Mouse (Mus musculus) MEL (cell line): Measurements from ENCODE around the gene Ppp1r37. TPM values are rescaled to one million over a fixed set of nuclear protein-coding genes. Genes with fewer than 3 reads are reported as not detected.

Experiments
- DNase-seq: peaks from one replicate; pipeline ENCODE4 v3.0.0; 2011; ENCODE audit warnings: low read depth, low spot score
- H3K27ac ChIP-seq: 2 replicates; pipeline ENCODE4 v1.5.1; 2012; ENCODE audit warnings: low read depth, mild to moderate bottlenecking, control low read depth, low read length, moderate library complexity; ENCODE audit not compliant: control insufficient read depth
- H3K27me3 ChIP-seq, 2 experiments: fragments of 150-350 bp in 1 of 2; sonication (generic) in 1 of 2; 2 replicates each; pipeline ENCODE4 v1.6.1; 2012; ENCODE audit warnings: low read length in 2 of 2, mild to moderate bottlenecking in 2 of 2, improper control_type of control experiment in 1 of 2, moderate library complexity in 1 of 2; ENCODE audit not compliant: insufficient read depth in 2 of 2, control insufficient read depth in 1 of 2
- H3K36me3 ChIP-seq, 2 experiments: 2 replicates each; pipeline ENCODE4 v1.6.1; 2012 to 2014; ENCODE audit warnings: low read length in 2 of 2, improper control_type of control experiment in 1 of 2, inconsistent platforms in 1 of 2, mild to moderate bottlenecking in 1 of 2; ENCODE audit not compliant: insufficient read depth in 2 of 2, control insufficient read depth in 1 of 2
- H3K4me1 ChIP-seq, 2 experiments: fragments of 150-350 bp in 1 of 2; sonication (generic) in 1 of 2; 2 replicates each; pipeline ENCODE4 v1.6.1; 2012; ENCODE audit warnings: low read length in 2 of 2, improper control_type of control experiment in 1 of 2, mild to moderate bottlenecking in 1 of 2; ENCODE audit not compliant: insufficient read depth in 2 of 2, control insufficient read depth in 1 of 2
- H3K4me3 ChIP-seq, 2 experiments: fragments of 150-350 bp in 1 of 2; sonication (generic) in 1 of 2; 2 replicates each; pipeline ENCODE4 v1.5.1; 2012; ENCODE audit warnings: low read depth in 2 of 2, low read length in 2 of 2, mild to moderate bottlenecking in 2 of 2, moderate library complexity in 2 of 2, control low read depth in 1 of 2, improper control_type of control experiment in 1 of 2; ENCODE audit not compliant: control insufficient read depth in 1 of 2, insufficient read depth in 1 of 2
- H3K79me2 ChIP-seq: 2 replicates; pipeline ENCODE4 v1.6.1; 2012; ENCODE audit warnings: mild to moderate bottlenecking, low read length, moderate library complexity; ENCODE audit not compliant: control insufficient read depth, poor library complexity, insufficient read depth
- H3K9ac ChIP-seq: 2 replicates; pipeline ENCODE4 v1.6.1; 2012; ENCODE audit warnings: low read depth, mild to moderate bottlenecking, control low read depth, low read length, moderate library complexity; ENCODE audit not compliant: control insufficient read depth, poor library complexity, severe bottlenecking
- H3K9me3 ChIP-seq: fragments of 150-350 bp; sonication (generic); replicated peaks from 2 replicates; pipeline ENCODE4 v1.6.1; 2012; ENCODE audit warnings: mild to moderate bottlenecking, low read length, improper control_type of control experiment, moderate library complexity; ENCODE audit not compliant: insufficient read depth
- CHD1 ChIP-seq: IDR thresholded peaks from 2 replicates; pipeline ENCODE4 v1.6.1; 2012; ENCODE audit warnings: low read depth, mild to moderate bottlenecking, inconsistent platforms, low read length, improper control_type of control experiment
- CTCF ChIP-seq, 3 experiments: IDR thresholded peaks in 2 of 3; conservative IDR thresholded peaks in 1 of 3; 2 replicates each; pipeline ENCODE4 v1.5.1; 2011 to 2012; ENCODE audit warnings: low read length in 3 of 3, low read depth in 2 of 3, mild to moderate bottlenecking in 2 of 3, improper control_type of control experiment in 1 of 3, inconsistent platforms in 1 of 3, mixed read lengths in 1 of 3, moderate library complexity in 1 of 3; ENCODE audit not compliant: control insufficient read depth in 1 of 3, insufficient read depth in 1 of 3, poor library complexity in 1 of 3, severe bottlenecking in 1 of 3
- E2F4 ChIP-seq: IDR thresholded peaks from 2 replicates; pipeline ENCODE4 v1.6.1; 2011; ENCODE audit warnings: low read depth, low read length, improper control_type of control experiment, borderline replicate concordance
- EP300 ChIP-seq, 2 experiments: IDR thresholded peaks; 2 replicates each; pipeline ENCODE4 v1.6.1; 2011; ENCODE audit warnings: improper control_type of control experiment in 2 of 2, low read length in 2 of 2, low read depth in 1 of 2, mild to moderate bottlenecking in 1 of 2
- GABPA ChIP-seq: IDR thresholded peaks from 2 replicates; pipeline ENCODE4 v1.6.1; 2012; ENCODE audit warnings: low read depth, mild to moderate bottlenecking, inconsistent platforms, low read length, improper control_type of control experiment, moderate library complexity
- GATA1 ChIP-seq: IDR thresholded peaks from 2 replicates; pipeline ENCODE4 v1.6.1; 2011; ENCODE audit warnings: low read depth, low read length, improper control_type of control experiment
- HCFC1 ChIP-seq: IDR thresholded peaks from 2 replicates; pipeline ENCODE4 v1.6.1; 2012; ENCODE audit warnings: low read depth, mild to moderate bottlenecking, inconsistent platforms, low read length, improper control_type of control experiment, moderate library complexity
- JUND ChIP-seq: IDR thresholded peaks from 2 replicates; pipeline ENCODE4 v1.6.1; 2011; ENCODE audit warnings: low read depth, mild to moderate bottlenecking, improper control_type of control experiment, low read length
- KAT2A ChIP-seq: conservative IDR thresholded peaks from 2 replicates; pipeline ENCODE4 v1.6.1; 2012; ENCODE audit warnings: low read depth, low read length, improper control_type of control experiment, inconsistent platforms
- MAFK ChIP-seq: IDR thresholded peaks from 2 replicates; pipeline ENCODE4 v1.6.1; 2011; ENCODE audit warnings: low read depth, mild to moderate bottlenecking, low read length, improper control_type of control experiment, borderline replicate concordance
- MAX ChIP-seq: IDR thresholded peaks from 2 replicates; pipeline ENCODE4 v1.6.1; 2011; ENCODE audit warnings: low read length, improper control_type of control experiment
- MEF2A ChIP-seq: IDR thresholded peaks from 2 replicates; pipeline ENCODE4 v1.6.1; 2014; ENCODE audit warnings: low read depth, mild to moderate bottlenecking, inconsistent platforms, low read length, improper control_type of control experiment; ENCODE audit not compliant: poor library complexity, insufficient replicate concordance, severe bottlenecking; ENCODE audit errors: extremely low read depth
- MXI1 ChIP-seq: IDR thresholded peaks from 2 replicates; pipeline ENCODE4 v1.6.1; 2011; ENCODE audit warnings: mild to moderate bottlenecking, low read depth, low read length, improper control_type of control experiment
- MYC ChIP-seq: IDR thresholded peaks from 2 replicates; pipeline ENCODE4 v1.6.1; 2011; ENCODE audit warnings: low read depth, mild to moderate bottlenecking, low read length, improper control_type of control experiment, moderate library complexity
- NRF1 ChIP-seq: IDR thresholded peaks from 2 replicates; pipeline ENCODE4 v1.6.1; 2014; ENCODE audit warnings: low read depth, mild to moderate bottlenecking, inconsistent platforms, low read length, improper control_type of control experiment, moderate library complexity; ENCODE audit not compliant: poor library complexity, insufficient read depth, severe bottlenecking
- POLR2A ChIP-seq, 2 experiments: IDR thresholded peaks; 2 replicates each; pipeline ENCODE4 v1.6.1; 2011 to 2012; ENCODE audit warnings: low read length in 2 of 2, mild to moderate bottlenecking in 2 of 2, control low read depth in 1 of 2, improper control_type of control experiment in 1 of 2, low read depth in 1 of 2, moderate library complexity in 1 of 2; ENCODE audit not compliant: control insufficient read depth in 1 of 2, insufficient read depth in 1 of 2, poor library complexity in 1 of 2
- POLR2AphosphoS2 ChIP-seq: IDR thresholded peaks from 2 replicates; pipeline ENCODE4 v1.6.1; 2011; ENCODE audit warnings: low read length, improper control_type of control experiment
- POLR2AphosphoS5 ChIP-seq: IDR thresholded peaks from 2 replicates; pipeline ENCODE4 v1.6.1; 2012; ENCODE audit warnings: low read depth, borderline replicate concordance, mild to moderate bottlenecking, inconsistent platforms, low read length, moderate library complexity, mixed read lengths
- RAD21 ChIP-seq: IDR thresholded peaks from 2 replicates; pipeline ENCODE4 v1.6.1; 2011; ENCODE audit warnings: mild to moderate bottlenecking, low read depth, low read length, improper control_type of control experiment
- SIN3A ChIP-seq: IDR thresholded peaks from 2 replicates; pipeline ENCODE4 v1.6.1; 2012; ENCODE audit warnings: low read length, improper control_type of control experiment, inconsistent platforms
- TCF12 ChIP-seq: IDR thresholded peaks from 2 replicates; pipeline ENCODE4 v1.6.1; 2014; ENCODE audit warnings: low read depth, mild to moderate bottlenecking, inconsistent platforms, low read length, improper control_type of control experiment, moderate library complexity
- USF1 ChIP-seq: IDR thresholded peaks from 2 replicates; pipeline ENCODE4 v1.6.1; 2014; ENCODE audit warnings: low read depth, mild to moderate bottlenecking, inconsistent platforms, low read length, improper control_type of control experiment, moderate library complexity
- ZKSCAN1 ChIP-seq: IDR thresholded peaks from 2 replicates; pipeline ENCODE4 v1.6.1; 2012; ENCODE audit warnings: low read depth, mild to moderate bottlenecking, inconsistent platforms, low read length, improper control_type of control experiment, moderate library complexity
- ZMIZ1 ChIP-seq: IDR thresholded peaks from 2 replicates; pipeline ENCODE4 v1.6.1; 2012; ENCODE audit warnings: low read depth, mild to moderate bottlenecking, inconsistent platforms, low read length, improper control_type of control experiment, moderate library complexity
- ZNF384 ChIP-seq: IDR thresholded peaks from 2 replicates; pipeline ENCODE4 v1.6.1; 2012; ENCODE audit warnings: low read depth, mild to moderate bottlenecking, inconsistent platforms, low read length, improper control_type of control experiment
- polyA plus RNA-seq, 2 experiments: library from polyadenylated mRNA; stranded (reverse) in 1 of 2; unstranded in 1 of 2; fragments of >175 nt in 1 of 2; fragments of >200 nt in 1 of 2; gene quantifications; 2 replicates each; pipeline versions ENCODE4 v1.2.1 to v1.2.4; 2012; ENCODE audit warnings: low replicate concordance in 2 of 2, low read depth in 1 of 2; ENCODE audit not compliant: insufficient read length in 2 of 2, insufficient read depth in 1 of 2, missing spikeins in 1 of 2
- total RNA-seq: library from RNA; depleted of rRNA; stranded (reverse); fragments of 300-350 nt; gene quantifications from 2 replicates; pipeline ENCODE4 v1.2.3, GENCODE M21; 2012

Gene Ppp1r37
- total and polyA plus RNA-seq, 3 experiments, result 13.6 to 29.0 TPM; not detected in 1

DNA sequence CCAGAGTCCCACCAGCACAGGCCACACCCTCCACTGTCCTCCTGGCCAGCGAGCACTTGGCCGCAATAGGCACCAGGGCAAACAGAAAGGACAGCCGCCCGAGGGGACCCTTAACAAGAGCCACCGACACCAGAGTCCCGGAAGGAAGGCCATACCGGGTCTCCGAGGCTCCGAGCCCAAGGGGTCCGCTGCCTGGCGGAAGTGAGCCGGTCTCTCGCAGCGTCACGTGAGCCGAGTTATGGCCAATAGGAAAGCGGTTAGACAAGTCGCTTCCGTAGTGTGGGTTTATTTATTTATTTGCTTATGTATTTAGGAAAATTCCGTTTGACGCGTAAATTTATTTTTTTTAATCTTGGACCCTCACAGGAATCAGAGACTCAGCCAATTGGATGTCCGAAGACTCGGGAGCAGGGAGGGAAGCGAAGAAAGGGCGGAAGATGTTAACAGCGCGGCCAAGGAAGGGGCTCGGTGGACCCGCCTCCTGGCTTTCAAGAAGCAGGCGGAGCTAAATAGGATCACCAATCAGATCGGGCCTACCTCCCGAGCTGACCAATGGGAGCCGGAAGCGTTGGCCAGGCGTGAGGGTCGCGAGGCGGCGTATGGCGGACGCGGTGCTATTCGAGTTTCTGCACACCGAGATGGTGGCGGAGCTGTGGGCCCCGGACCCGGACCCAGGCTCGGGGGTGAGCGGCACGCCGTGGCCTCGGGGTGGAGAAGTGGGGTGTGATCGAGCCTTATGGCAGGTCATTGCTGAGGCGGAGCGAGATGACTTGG is 54.5 kb downstream of the Ppp1r37 start, which contains the start of the genes Bloc1s3 and Trappc6a (continued):
- TF ChIP-seq POLR2A (IDR thresholded peaks at IDR 0.05; ENCODE audit: control insufficient read depth in 1 of 2, insufficient read depth in 1 of 2, low read depth in 1 of 2, low read length in 2 of 2, poor library complexity in 1 of 2), result peak; percentile 85 to 88
- TF ChIP-seq HCFC1, result peak; percentile 87
- TF ChIP-seq JUND, result no peak
- no peak for TF ChIP-seq CHD1
- TF ChIP-seq MAFK, result no peak
- peak; percentile 98 for TF ChIP-seq USF1
- TF ChIP-seq ZKSCAN1, result no peak
- TF ChIP-seq NRF1, result peak; percentile 36; the same call in 1 of the 2 replicates
- peak; percentile 49; the same call in 1 of the 2 replicates for TF ChIP-seq ZMIZ1
- TF ChIP-seq TCF12, result peak; percentile 64
- no peak for TF ChIP-seq EP300 (IDR thresholded peaks at IDR 0.05; ENCODE audit: low read depth in 1 of 2, low read length in 2 of 2)
- peak; percentile 97 for TF ChIP-seq SIN3A
- TF ChIP-seq GABPA, result no peak
- no peak for TF ChIP-seq MEF2A
- no peak for TF ChIP-seq RAD21
- TF ChIP-seq GATA1, result no peak
- TF ChIP-seq E2F4, result no peak
- TF ChIP-seq POLR2AphosphoS5, result no peak
- TF ChIP-seq CTCF (IDR thresholded peaks at IDR 0.05 in 2 of 3, conservative IDR thresholded peaks at IDR 0.05 in 1 of 3; ENCODE audit: control insufficient read depth in 1 of 3, insufficient read depth in 1 of 3, low read depth in 2 of 3, low read length in 3 of 3, poor library complexity in 1 of 3, severe bottlenecking in 1 of 3), result no peak
- TF ChIP-seq ZNF384, result 0 out of 2 replicates have a peak, but pooled peaks have one; percentile 21
- peak; percentile 74 for TF ChIP-seq KAT2A

DNA sequence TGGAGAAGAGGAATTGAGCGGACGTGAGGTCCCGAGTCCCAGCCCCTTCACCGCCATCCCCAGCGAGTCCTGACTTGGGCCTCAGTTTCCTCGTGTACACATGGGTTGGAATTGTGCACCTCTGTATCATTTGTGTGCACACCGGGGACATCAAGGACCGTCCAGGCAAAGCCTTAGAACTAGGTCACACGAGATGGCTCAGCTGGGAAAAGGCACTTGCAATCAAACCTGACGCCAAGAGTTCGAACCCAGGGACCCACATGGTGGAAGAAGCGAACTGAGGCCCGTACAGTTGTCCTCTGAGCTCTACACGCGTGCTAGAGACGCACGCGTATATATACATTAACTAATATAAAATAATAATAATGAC is 55.3 kb downstream of the Ppp1r37 start:
- Histone ChIP-seq H3K27me3 (no peaks in the 10 kb centered on the region), H3K79me2 (peaks cover 21% of the 10 kb centered on the region), H3K4me1 (peaks cover 0 to 8% of the 10 kb centered on the region in 2 experiments; a peak in 2 of 4 replicates), H3K36me3 (peaks cover 0 to 6% of the 10 kb centered on the region in 2 experiments; a peak in 2 of 4 replicates), H3K9ac (peak overlapping the region; percentile 95), H3K9me3 (no peaks in the 10 kb centered on the region), H3K27ac (peak overlapping the region; percentile 95), H3K4me3 (peak overlapping the region; percentile 86 to 94)
- TF ChIP-seq POLR2AphosphoS2 (peak; percentile 6; the same call in 1 of the 2 replicates), EP300 (IDR thresholded peaks at IDR 0.05; ENCODE audit: low read depth in 1 of 2, low read length in 2 of 2) (no peak), GABPA (no peak), MAX (0 out of 2 replicates have a peak, but pooled peaks have one; percentile 23), MYC (peak; percentile 67; the same call in 1 of the 2 replicates), MXI1 (peak; percentile 64; the same call in 1 of the 2 replicates), TCF12 (no peak)
- DNase-seq, result peak; percentile 75
